Mouse (Mus musculus): ENCODE measurements around the gene Trex2. TPM values are rescaled to one million over a fixed set of nuclear protein-coding genes. Genes with fewer than 3 reads are reported as not detected.

The Trex2 gene
- polyA plus RNA-seq, 1 experiment from 2014 or later: not detected

GRCm38 (mm10) chrX:73468752-73469151, 33.6 kb upstream of the Trex2 start:
- no peak for ATAC-seq (ENCODE audit: low read depth)
- no peaks in the 10 kb centered on the region for H3K36me3 ChIP-seq
- no peaks in the 10 kb centered on the region for H3K27me3 ChIP-seq
- H3K4me3 ChIP-seq: no peak overlapping the region
- H3K4me1 ChIP-seq (replicated peaks): no peaks in the 10 kb centered on the region
- no peak overlapping the region for H3K9ac ChIP-seq
- no peaks in the 10 kb centered on the region for H3K9me3 ChIP-seq
- no peak overlapping the region; the same call in 1 of the 2 replicates for H3K27ac ChIP-seq (replicated peaks)
- WGBS: 88% methylated on average over 1 of the region's 1 CpGs
- no peak overlapping the region for H3K4me2 ChIP-seq

GRCm38 (mm10) chrX:73468330-73468729, 33.2 kb upstream of the Trex2 start:
- H3K9me3 ChIP-seq: no peaks in the 10 kb centered on the region
- H3K4me2 ChIP-seq: no peak overlapping the region
- no peak overlapping the region; the same call in 1 of the 2 replicates for H3K27ac ChIP-seq (replicated peaks)
- no peak for ATAC-seq (ENCODE audit: low read depth)
- H3K4me1 ChIP-seq (replicated peaks): no peaks in the 10 kb centered on the region
- H3K36me3 ChIP-seq: no peaks in the 10 kb centered on the region
- no peaks in the 10 kb centered on the region for H3K27me3 ChIP-seq
- 81% methylated on average over 3 of the region's 3 CpGs for WGBS
- no peak overlapping the region for H3K4me3 ChIP-seq
- H3K9ac ChIP-seq: no peak overlapping the region

GRCm38 (mm10) chrX:73467446-73468241, 32.5 kb upstream of the Trex2 start:
- Histone ChIP-seq H3K4me1 (replicated peaks) (no peaks in the 10 kb centered on the region), H3K9ac (no peak overlapping the region), H3K4me3 (no peak overlapping the region), H3K4me2 (no peak overlapping the region), H3K27me3 (no peaks in the 10 kb centered on the region), H3K36me3 (no peaks in the 10 kb centered on the region), H3K9me3 (no peaks in the 10 kb centered on the region), H3K27ac (replicated peaks) (peak overlapping the region; percentile 38)
- ATAC-seq (ENCODE audit: low read depth): no peak
- WGBS: 63% methylated on average over 5 of the region's 5 CpGs

GRCm38 (mm10) chrX:73465483-73466186, 30.5 kb upstream of the Trex2 start:
- no peak overlapping the region for H3K4me2 ChIP-seq
- 77% methylated on average over 9 of the region's 9 CpGs for WGBS
- no peaks in the 10 kb centered on the region for H3K4me1 ChIP-seq (replicated peaks)
- ATAC-seq (ENCODE audit: low read depth): no peak
- no peaks in the 10 kb centered on the region for H3K36me3 ChIP-seq
- H3K9ac ChIP-seq: no peak overlapping the region
- no peak overlapping the region for H3K27ac ChIP-seq (replicated peaks)
- no peaks in the 10 kb centered on the region for H3K9me3 ChIP-seq
- H3K27me3 ChIP-seq: no peaks in the 10 kb centered on the region
- no peak overlapping the region for H3K4me3 ChIP-seq

- Histone ChIP-seq H3K9me3 (no peaks in the 10 kb centered on the region), H3K27me3 (no peaks in the 10 kb centered on the region), H3K4me3 (no peak overlapping the region), H3K27ac (replicated peaks) (no peak overlapping the region), H3K4me1 (replicated peaks) (peaks cover 11% of the 10 kb centered on the region), H3K36me3 (no peaks in the 10 kb centered on the region), H3K9ac (no peak overlapping the region), H3K4me2 (no peak overlapping the region)
- WGBS: 79% methylated on average over 4 of the region's 4 CpGs
- ATAC-seq (ENCODE audit: low read depth): no peak
Observed at GRCm38 (mm10) chrX:73460792-73461191, 25.6 kb upstream of the Trex2 start.

- H3K9me3 ChIP-seq: no peaks in the 10 kb centered on the region
- peak within 1 kb of the TSS; percentile 65 for H3K4me2 ChIP-seq
- H3K36me3 ChIP-seq: no peaks in the 10 kb centered on the region
- peak within 1 kb of the TSS; percentile 68 for H3K9ac ChIP-seq
- 21% methylated on average over 26 of the region's 26 CpGs for WGBS
- H3K27me3 ChIP-seq: no peaks in the 10 kb centered on the region
- peaks cover 11% of the 10 kb centered on the region for H3K4me1 ChIP-seq (replicated peaks)
- 0 out of 2 replicates have a peak within 1 kb of the TSS, but pooled peaks have one; percentile 42 for H3K27ac ChIP-seq (replicated peaks)
- peak; percentile 100 for ATAC-seq (ENCODE audit: low read depth)
- H3K4me3 ChIP-seq: peak within 1 kb of the TSS; percentile 55
Observed at GRCm38 (mm10) chrX:73458877-73459392, 23.8 kb upstream of the Trex2 start, which contains the start of gene Haus7. Gene Haus7, minus strand, starts transcription at chrX:73459044.

GRCm38 (mm10) chrX:73451949-73452348, 16.8 kb upstream of the Trex2 start:
- 26% methylated on average over 2 of the region's 2 CpGs for WGBS
- no peak overlapping the region for H3K4me2 ChIP-seq
- H3K9me3 ChIP-seq: no peaks in the 10 kb centered on the region
- H3K27ac ChIP-seq (replicated peaks): no peak overlapping the region
- H3K36me3 ChIP-seq: peaks cover 7% of the 10 kb centered on the region; the same call in 1 of the 2 replicates
- H3K27me3 ChIP-seq: no peaks in the 10 kb centered on the region
- no peaks in the 10 kb centered on the region for H3K4me1 ChIP-seq (replicated peaks)
- H3K4me3 ChIP-seq: no peak overlapping the region
- no peak for ATAC-seq (ENCODE audit: low read depth)
- no peak overlapping the region for H3K9ac ChIP-seq

GRCm38 (mm10) chrX:73441428-73441827, 6.3 kb upstream of the Trex2 start:
- Histone ChIP-seq H3K4me3 (no peak overlapping the region), H3K9me3 (no peaks in the 10 kb centered on the region), H3K27me3 (no peaks in the 10 kb centered on the region), H3K4me1 (replicated peaks) (no peaks in the 10 kb centered on the region), H3K36me3 (peaks cover 19% of the 10 kb centered on the region; the same call in 1 of the 2 replicates), H3K9ac (no peak overlapping the region), H3K27ac (replicated peaks) (no peak overlapping the region), H3K4me2 (no peak overlapping the region)
- 76% methylated on average over 2 of the region's 2 CpGs for WGBS
- ATAC-seq (ENCODE audit: low read depth): no peak

- no peak overlapping the region for H3K4me2 ChIP-seq
- no peak overlapping the region for H3K27ac ChIP-seq (replicated peaks)
- no peaks in the 10 kb centered on the region for H3K9me3 ChIP-seq
- 78% methylated on average over 5 of the region's 5 CpGs for WGBS
- H3K27me3 ChIP-seq: no peaks in the 10 kb centered on the region
- no peak overlapping the region for H3K9ac ChIP-seq
- no peaks in the 10 kb centered on the region for H3K4me1 ChIP-seq (replicated peaks)
- ATAC-seq (ENCODE audit: low read depth): no peak
- peaks cover 11% of the 10 kb centered on the region; the same call in 1 of the 2 replicates for H3K36me3 ChIP-seq
- no peak overlapping the region for H3K4me3 ChIP-seq
Observed at GRCm38 (mm10) chrX:73432850-73433249, 2.3 kb downstream of the Trex2 start.

GRCm38 (mm10) chrX:73430036-73430435, 5.1 kb downstream of the Trex2 start:
- Histone ChIP-seq H3K9ac (no peak overlapping the region), H3K4me3 (no peak overlapping the region), H3K4me1 (replicated peaks) (no peaks in the 10 kb centered on the region), H3K4me2 (no peak overlapping the region), H3K27ac (replicated peaks) (no peak overlapping the region), H3K9me3 (no peaks in the 10 kb centered on the region), H3K27me3 (no peaks in the 10 kb centered on the region), H3K36me3 (no peaks in the 10 kb centered on the region)
- ATAC-seq (ENCODE audit: low read depth): no peak
- 82% methylated on average over 2 of the region's 2 CpGs for WGBS

- Histone ChIP-seq H3K36me3 (no peaks in the 10 kb centered on the region), H3K9me3 (no peaks in the 10 kb centered on the region), H3K9ac (no peak overlapping the region), H3K4me1 (replicated peaks) (no peaks in the 10 kb centered on the region), H3K27me3 (no peaks in the 10 kb centered on the region; the same call in 1 of the 2 replicates), H3K27ac (replicated peaks) (no peak overlapping the region), H3K4me2 (no peak overlapping the region), H3K4me3 (no peak overlapping the region)
- WGBS: 25% methylated on average over 1 of the region's 1 CpGs
- ATAC-seq (ENCODE audit: low read depth): no peak
Observed at GRCm38 (mm10) chrX:73412767-73413166, 22.4 kb downstream of the Trex2 start.

GRCm38 (mm10) chrX:73410880-73411517, 24.1 kb downstream of the Trex2 start, which contains the start of gene Zfp92:
Gene Zfp92, plus strand, starts transcription at chrX:73411096.
- Histone ChIP-seq H3K27me3 (no peaks in the 10 kb centered on the region; the same call in 1 of the 2 replicates), H3K27ac (replicated peaks) (no peak within 1 kb of the TSS), H3K4me2 (peak within 1 kb of the TSS; percentile 54), H3K36me3 (no peaks in the 10 kb centered on the region), H3K9ac (peak within 1 kb of the TSS; percentile 17; the same call in 1 of the 2 replicates), H3K4me1 (replicated peaks) (no peaks in the 10 kb centered on the region), H3K4me3 (peak within 1 kb of the TSS; percentile 34), H3K9me3 (no peaks in the 10 kb centered on the region)
- 19% methylated on average over 20 of the region's 20 CpGs for WGBS
- ATAC-seq (ENCODE audit: low read depth): no peak

Data from neural tube, embryonic 13.5 days (tissue).